9 mouse cellular contexts compared by ENCODE assay signal in the genomic region with DNA sequence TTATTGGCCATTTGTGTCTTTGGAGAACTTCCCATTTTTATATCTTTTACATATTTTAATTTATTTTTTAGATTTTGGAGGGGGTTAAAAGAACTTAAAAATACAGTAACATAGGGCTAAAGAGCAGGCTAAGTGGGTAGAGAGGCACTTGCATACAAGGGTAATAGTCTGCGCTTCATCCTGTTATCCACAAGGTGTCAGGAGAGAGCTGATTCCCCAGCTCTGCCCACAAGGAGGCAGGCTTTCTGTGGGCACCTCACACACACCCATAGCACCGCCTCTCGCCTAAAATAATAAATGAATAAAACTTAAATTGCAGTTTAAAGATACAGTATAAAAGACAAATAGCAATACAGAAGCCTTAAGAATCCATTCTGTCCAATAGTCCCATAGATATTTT. TPM values are rescaled to one million over a fixed set of nuclear protein-coding genes. Genes with fewer than 3 reads are reported as not detected.
A peak's percentile ranks its signal among the peaks of the same experiment; 100 is the strongest.
DNase-seq lines count a peak whose midpoint lies in the region; ATAC-seq and TF ChIP-seq lines count a peak whose summit lies in the region.
"Had no signal": no experiment of that assay in that cellular context is flagged by ENCODE, and none has a peak within 500 bp of the region (broad histone marks: within the 10 kb centered on the region; RNA-seq: fewer than 3 reads in every experiment).

No protein-coding gene starts in this region.

- no peaks in the 10 kb centered on the region for H3K9me3 ChIP-seq in heart, embryonic 10.5 days
- no peaks in the 10 kb centered on the region for H3K9me3 ChIP-seq in limb, embryonic 12.5 days
- H3K9me3 ChIP-seq: midbrain, embryonic 12.5 days had no signal

- peak; percentile 77; the same call in 1 of the 2 replicates for TF ChIP-seq CTCF in testis, adult 2 months (IDR thresholded peaks at IDR 0.05; ENCODE audit: control insufficient read depth, insufficient read depth, insufficient replicate concordance, low read depth, low read length)
- peak; percentile 98 for TF ChIP-seq CTCF in cortical plate, adult 2 months (IDR thresholded peaks at IDR 0.05; ENCODE audit: extremely low read depth, insufficient read depth, low read length)

- peak; percentile 8 to 37 for DNase-seq in heart, postnatal 10 days
- no peak for DNase-seq in heart, embryonic 10.5 days (ENCODE audit: low spot score)
- no peak for DNase-seq in testis, postnatal 10 days (ENCODE audit: low spot score)
- peak; percentile 27 for DNase-seq in thymus, postnatal 14 days
- no peak for DNase-seq in yolk sac, embryonic 10.5 days (ENCODE audit: low spot score)

- no peak for TF ChIP-seq POLR2A in testis, adult 2 months (IDR thresholded peaks at IDR 0.05; ENCODE audit: control insufficient read depth, low read depth, low read length)
- no peak for TF ChIP-seq POLR2A in cortical plate, adult 2 months (IDR thresholded peaks at IDR 0.05; ENCODE audit: extremely low read depth, insufficient read depth, low read length)

- H3K9ac ChIP-seq in limb, embryonic 12.5 days (replicated peaks), result no peak overlapping the region
- H3K9ac ChIP-seq: midbrain, embryonic 12.5 days had no signal

- intact Hi-C loops in heart, postnatal 10 days (cut with DNase I), result no loop called here

- no peaks in the 10 kb centered on the region for H3K4me1 ChIP-seq in heart, embryonic 10.5 days
- H3K4me1 ChIP-seq in testis, adult 2 months (ENCODE audit: control insufficient read depth, insufficient read depth, low read length), result no peaks in the 10 kb centered on the region; the same call in 1 of the 2 replicates
- H3K4me1 ChIP-seq in cortical plate, adult 2 months (ENCODE audit: control insufficient read depth, insufficient read depth, low read length), result no peaks in the 10 kb centered on the region
- H3K4me1 ChIP-seq in limb, embryonic 12.5 days (replicated peaks), result no peaks in the 10 kb centered on the region
- H3K4me1 ChIP-seq: midbrain, embryonic 12.5 days had no signal

- no peak overlapping the region for H3K27ac ChIP-seq in heart, embryonic 10.5 days
- H3K27ac ChIP-seq in testis, adult 2 months (ENCODE audit: control insufficient read depth, insufficient read depth, low read depth, low read length), result no peak overlapping the region
- H3K27ac ChIP-seq in cortical plate, adult 2 months (ENCODE audit: insufficient read depth, low read length), result no peak overlapping the region
- no peak overlapping the region for H3K27ac ChIP-seq in limb, embryonic 12.5 days
- H3K27ac ChIP-seq: midbrain, embryonic 12.5 days had no signal

- H3K4me3 ChIP-seq in heart, embryonic 10.5 days, result no peak overlapping the region
- no peak overlapping the region for H3K4me3 ChIP-seq in testis, adult 2 months (ENCODE audit: control insufficient read depth, low read depth, low read length)
- H3K4me3 ChIP-seq in cortical plate, adult 2 months (ENCODE audit: insufficient read depth, low read length), result no peak overlapping the region
- no peak overlapping the region for H3K4me3 ChIP-seq in limb, embryonic 12.5 days (replicated peaks)
- H3K4me3 ChIP-seq: midbrain, embryonic 12.5 days had no signal

- H3K27me3 ChIP-seq in heart, embryonic 10.5 days (ENCODE audit: insufficient read depth, poor library complexity, severe bottlenecking), result 0 out of 2 replicates have a peak, but pooled peaks cover 7% of the 10 kb centered on the region
- no peaks in the 10 kb centered on the region for H3K27me3 ChIP-seq in testis, adult 2 months (ENCODE audit: control insufficient read depth, insufficient read depth, low read length)
- no peaks in the 10 kb centered on the region for H3K27me3 ChIP-seq in limb, embryonic 12.5 days
- H3K27me3 ChIP-seq: midbrain, embryonic 12.5 days had no signal

- 0 out of 2 replicates have a peak, but pooled peaks have one; percentile 52 for ATAC-seq in limb, embryonic 12.5 days (ENCODE audit: insufficient number of reproducible peaks, insufficient read depth, low FRiP score, low TSS enrichment, low read depth)

- H3K36me3 ChIP-seq in heart, embryonic 10.5 days, result no peaks in the 10 kb centered on the region
- H3K36me3 ChIP-seq in testis, adult 2 months (ENCODE audit: control insufficient read depth, insufficient read depth, low read length), result no peaks in the 10 kb centered on the region
- no peaks in the 10 kb centered on the region for H3K36me3 ChIP-seq in limb, embryonic 12.5 days
- H3K36me3 ChIP-seq: midbrain, embryonic 12.5 days had no signal

- WGBS in heart, embryonic 10.5 days, result 25% methylated on average over 3 of the region's 3 CpGs
- 34% methylated on average over 3 of the region's 3 CpGs for WGBS in limb, embryonic 12.5 days

- H3K4me2 ChIP-seq in limb, embryonic 12.5 days, result no peak overlapping the region
- H3K4me2 ChIP-seq: midbrain, embryonic 12.5 days had no signal

RNA-seq across cellular contexts. Expression of a gene that starts 17.5 kb away (rescaled TPM):
- not detected for total RNA-seq in heart, postnatal 10 days (2021)
- polyA plus RNA-seq in heart, embryonic 10.5 days (2016; fragmentation: Nextera tagmentation; extraction: Ambion mirVana), result not detected in 2 replicates
- 501 and 546 TPM in 2 replicates for polyA plus RNA-seq in testis, adult 2 months (2012; rRNA removed)
- polyA plus RNA-seq in cortical plate, adult 2 months (2012; rRNA removed), result not detected in 2 replicates
- polyA plus RNA-seq in limb, embryonic 12.5 days (2016; fragmentation: Nextera tagmentation; extraction: Ambion mirVana), result not detected in 2 replicates
- polyA plus RNA-seq: midbrain, embryonic 12.5 days had no signal

RNA-seq across cellular contexts. Expression of a gene that starts 29.6 kb away (rescaled TPM):
- total RNA-seq in heart, postnatal 10 days (2021), result not detected
- polyA plus RNA-seq in heart, embryonic 10.5 days (2016; fragmentation: Nextera tagmentation; extraction: Ambion mirVana), result not detected in 2 replicates
- polyA plus RNA-seq in testis, adult 2 months (2012; rRNA removed), result 594 and 612 TPM in 2 replicates
- not detected in 2 replicates for polyA plus RNA-seq in cortical plate, adult 2 months (2012; rRNA removed)
- not detected in 2 replicates for polyA plus RNA-seq in limb, embryonic 12.5 days (2016; fragmentation: Nextera tagmentation; extraction: Ambion mirVana)
- polyA plus RNA-seq: midbrain, embryonic 12.5 days had no signal

RNA-seq across cellular contexts. Expression of a gene that starts 32.1 kb away (rescaled TPM):
- not detected for total RNA-seq in heart, postnatal 10 days (2021)
- polyA plus RNA-seq in heart, embryonic 10.5 days (2016; fragmentation: Nextera tagmentation; extraction: Ambion mirVana), result not detected in 2 replicates
- polyA plus RNA-seq in testis, adult 2 months (2012; rRNA removed), result 649 and 752 TPM in 2 replicates
- not detected in 2 replicates for polyA plus RNA-seq in cortical plate, adult 2 months (2012; rRNA removed)
- polyA plus RNA-seq in limb, embryonic 12.5 days (2016; fragmentation: Nextera tagmentation; extraction: Ambion mirVana), result not detected in 2 replicates
- polyA plus RNA-seq: midbrain, embryonic 12.5 days had no signal

RNA-seq across cellular contexts. Expression of a gene that starts 39.0 kb away (rescaled TPM):
- total RNA-seq in heart, postnatal 10 days (2021), result not detected
- not detected in 2 replicates for polyA plus RNA-seq in heart, embryonic 10.5 days (2016; fragmentation: Nextera tagmentation; extraction: Ambion mirVana)
- polyA plus RNA-seq in testis, adult 2 months (2012; rRNA removed), result 220 and 225 TPM in 2 replicates
- polyA plus RNA-seq in cortical plate, adult 2 months (2012; rRNA removed), result not detected in 2 replicates
- polyA plus RNA-seq in limb, embryonic 12.5 days (2016; fragmentation: Nextera tagmentation; extraction: Ambion mirVana), result not detected in 2 replicates
- polyA plus RNA-seq: midbrain, embryonic 12.5 days had no signal

RNA-seq across cellular contexts. Expression of a gene that starts 55.1 kb away (rescaled TPM):
- total RNA-seq in heart, postnatal 10 days (2021), result 10 to 100 TPM; 12.5 to 13.5 TPM
- polyA plus RNA-seq in heart, embryonic 10.5 days (2016; fragmentation: Nextera tagmentation; extraction: Ambion mirVana), result 1.4 and 1.7 TPM in 2 replicates
- 2.9 and 5.2 TPM in 2 replicates for polyA plus RNA-seq in testis, adult 2 months (2012; rRNA removed)
- 3.7 and 4.6 TPM in 2 replicates for polyA plus RNA-seq in cortical plate, adult 2 months (2012; rRNA removed)
- 2.8 and 3.5 TPM in 2 replicates for polyA plus RNA-seq in limb, embryonic 12.5 days (2016; fragmentation: Nextera tagmentation; extraction: Ambion mirVana)

Comparison
In these comparisons a context has a peak if more than half of its experiments do, and no peak if none do; other contexts are left out.
1. DNase-seq: peak in heart, postnatal 10 days (2 of 2) and thymus, postnatal 14 days (single experiment); none in heart, embryonic 10.5 days (single experiment), testis, postnatal 10 days (single experiment) and yolk sac, embryonic 10.5 days (single experiment).
2. RNA of a gene that starts 17.5 kb away (polyA plus RNA-seq): 501 to 546 TPM in testis, adult 2 months; not detected in heart, embryonic 10.5 days, not detected in cortical plate, adult 2 months and not detected in limb, embryonic 12.5 days; every median in the first group is over 100 times any median in the second.
3. RNA of a gene that starts 29.6 kb away (polyA plus RNA-seq): 594 to 612 TPM in testis, adult 2 months; not detected in heart, embryonic 10.5 days, not detected in cortical plate, adult 2 months and not detected in limb, embryonic 12.5 days; every median in the first group is over 100 times any median in the second.
4. RNA of a gene that starts 32.1 kb away (polyA plus RNA-seq): 649 to 752 TPM in testis, adult 2 months; not detected in heart, embryonic 10.5 days, not detected in cortical plate, adult 2 months and not detected in limb, embryonic 12.5 days; every median in the first group is over 100 times any median in the second.